Mouse (Mus musculus): Measurements from ENCODE around the gene Psg16. TPM values are rescaled to one million over a fixed set of nuclear protein-coding genes. Genes with fewer than 3 reads are reported as not detected.

The Psg16 gene
- polyA plus RNA-seq (2014; fragmentation: Illumina TruSeq; extraction: RNeasy Lipid Tissue Mini Kit (QIAGEN cat#74804); ENCODE audit: low read depth, low replicate concordance): 0.27 TPM

DNA sequence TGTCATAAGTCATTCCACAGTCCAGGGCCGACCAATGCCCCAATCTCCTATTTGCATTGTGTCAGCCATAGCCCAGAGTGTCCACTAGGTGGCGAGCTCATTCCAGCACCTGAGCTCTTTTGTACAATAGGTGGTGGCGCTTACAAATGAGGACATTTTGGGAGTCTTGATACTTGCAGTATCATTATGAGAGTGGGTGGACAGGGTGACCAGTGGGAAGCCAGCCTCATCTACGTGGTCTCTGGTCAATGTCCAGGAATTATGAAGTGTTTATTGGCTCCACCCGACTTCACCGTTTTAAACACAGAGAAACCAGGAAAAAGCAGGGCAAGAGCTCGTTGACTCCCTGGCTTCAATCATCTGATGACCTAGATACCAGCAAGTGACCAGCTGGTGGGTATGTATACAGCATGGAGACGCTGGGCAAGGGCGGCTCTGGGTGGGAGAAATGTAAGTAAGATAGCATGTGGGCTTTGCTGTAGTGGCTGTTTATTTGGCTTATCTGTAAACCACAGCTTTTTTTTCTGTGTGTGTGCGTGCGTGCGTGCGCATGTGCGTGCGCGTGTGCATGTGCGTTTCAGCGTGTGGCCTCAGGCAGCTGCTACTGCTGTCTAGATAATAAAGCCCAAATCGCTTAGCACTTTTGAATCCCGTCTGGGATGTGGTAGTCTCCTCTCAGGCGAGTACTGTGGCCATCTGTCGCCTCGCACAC is at the start of gene Psg16:
Gene Psg16 (plus strand): TSS at position 137 of the 712 bp plus-strand sequence.

GRCm38 (mm10) chr7:17027588-17028343 is 46.1 kb upstream of the Psg16 start, which contains the start of gene Ppp5c:
Gene Ppp5c, minus strand, starts transcription at chr7:17027924.

DNA sequence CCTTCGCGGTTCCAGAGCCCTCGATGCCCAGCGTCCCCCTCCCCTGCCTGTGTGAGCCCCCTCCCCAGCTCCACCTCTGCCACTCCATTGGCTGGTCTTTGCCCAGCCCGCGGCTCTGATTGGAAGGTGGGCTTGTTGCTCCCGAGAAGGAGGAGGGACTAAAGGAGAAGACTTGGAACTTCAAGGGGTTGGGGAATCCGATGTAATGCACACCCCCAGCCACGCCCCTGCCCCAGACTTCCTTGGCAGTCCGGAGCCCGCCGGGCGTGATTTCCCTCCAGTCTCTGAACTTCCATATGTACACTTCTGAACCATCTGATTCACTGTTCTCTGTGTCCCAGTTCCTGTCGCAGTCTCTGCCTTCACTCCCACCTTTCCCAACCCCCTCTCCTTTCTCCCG is 11.5 kb upstream of the Psg16 start, which contains the start of gene Hif3a:
Gene Hif3a (minus strand): TSS at position 39 of the 400 bp plus-strand sequence.

GRCm38 (mm10) chr7:17149931-17150330 is 76.1 kb downstream of the Psg16 start, which contains the start of gene Ceacam3:
Gene Ceacam3, plus strand, starts transcription at chr7:17150282.

Other genes with a start within 250 kb of the Psg16 start
- gene Prkd2, start 231.1 kb upstream of the Psg16 start, polyA plus RNA-seq (2014; fragmentation: Illumina TruSeq; extraction: RNeasy Lipid Tissue Mini Kit (QIAGEN cat#74804); ENCODE audit: low read depth, low replicate concordance): 0.29 TPM
- 2.9 TPM for gene Dact3, start 198.7 kb upstream of the Psg16 start, polyA plus RNA-seq (2014; fragmentation: Illumina TruSeq; extraction: RNeasy Lipid Tissue Mini Kit (QIAGEN cat#74804); ENCODE audit: low read depth, low replicate concordance)
- 0.85 TPM for gene Gng8, start 182.3 kb upstream of the Psg16 start, polyA plus RNA-seq (2014; fragmentation: Illumina TruSeq; extraction: RNeasy Lipid Tissue Mini Kit (QIAGEN cat#74804); ENCODE audit: low read depth, low replicate concordance)
- not detected for gene Ptgir, start 167.6 kb upstream of the Psg16 start, polyA plus RNA-seq (2014; fragmentation: Illumina TruSeq; extraction: RNeasy Lipid Tissue Mini Kit (QIAGEN cat#74804); ENCODE audit: low read depth, low replicate concordance)
- 125 TPM for gene Calm3, start 149.9 kb upstream of the Psg16 start, polyA plus RNA-seq (2014; fragmentation: Illumina TruSeq; extraction: RNeasy Lipid Tissue Mini Kit (QIAGEN cat#74804); ENCODE audit: low read depth, low replicate concordance)
- 10.4 TPM for gene Pnmal2, start 129.4 kb upstream of the Psg16 start, polyA plus RNA-seq (2014; fragmentation: Illumina TruSeq; extraction: RNeasy Lipid Tissue Mini Kit (QIAGEN cat#74804); ENCODE audit: low read depth, low replicate concordance)
- gene Pnmal1, start 114.4 kb upstream of the Psg16 start, polyA plus RNA-seq (2014; fragmentation: Illumina TruSeq; extraction: RNeasy Lipid Tissue Mini Kit (QIAGEN cat#74804); ENCODE audit: low read depth, low replicate concordance): 8.2 TPM
- gene Gm42372, start 91.0 kb upstream of the Psg16 start, polyA plus RNA-seq (2014; fragmentation: Illumina TruSeq; extraction: RNeasy Lipid Tissue Mini Kit (QIAGEN cat#74804); ENCODE audit: low read depth, low replicate concordance): 2.9 TPM
- 0.48 TPM for gene Ccdc8, start 81.3 kb upstream of the Psg16 start, polyA plus RNA-seq (2014; fragmentation: Illumina TruSeq; extraction: RNeasy Lipid Tissue Mini Kit (QIAGEN cat#74804); ENCODE audit: low read depth, low replicate concordance)
- gene Ppp5c, start 46.1 kb upstream of the Psg16 start, polyA plus RNA-seq (2014; fragmentation: Illumina TruSeq; extraction: RNeasy Lipid Tissue Mini Kit (QIAGEN cat#74804); ENCODE audit: low read depth, low replicate concordance): 11.6 TPM
- gene Hif3a, start 11.6 kb upstream of the Psg16 start, polyA plus RNA-seq (2014; fragmentation: Illumina TruSeq; extraction: RNeasy Lipid Tissue Mini Kit (QIAGEN cat#74804); ENCODE audit: low read depth, low replicate concordance): 2.0 TPM
- gene Ceacam3, start 76.2 kb downstream of the Psg16 start, polyA plus RNA-seq (2014; fragmentation: Illumina TruSeq; extraction: RNeasy Lipid Tissue Mini Kit (QIAGEN cat#74804); ENCODE audit: low read depth, low replicate concordance): 1.1 TPM
- 0.04 TPM for gene Psg29, start 129.4 kb downstream of the Psg16 start, polyA plus RNA-seq (2014; fragmentation: Illumina TruSeq; extraction: RNeasy Lipid Tissue Mini Kit (QIAGEN cat#74804); ENCODE audit: low read depth, low replicate concordance)

All from testis, adult 10 weeks (tissue).